Mouse (Mus musculus) adrenal gland, adult (tissue): ENCODE measurements around the gene Pex26.

Experiments used
- DNase-seq, 2 experiments: peaks; one replicate each; pipeline ENCODE4 v3.0.0; 2022 to 2023; ENCODE audit warnings: low spot score in 1 of 2; ENCODE audit not compliant: inconsistent age in 2 of 2

Gene Pex26

GRCm38 (mm10) chr6:121162616-121163015 lies 20.9 kb upstream of the Pex26 start:
- DNase-seq = no peak

- DNase-seq = no peak
Observed at GRCm38 (mm10) chr6:121166098-121166552, 17.3 kb upstream of the Pex26 start.

GRCm38 (mm10) chr6:121167381-121167975 lies 16.0 kb upstream of the Pex26 start:
- DNase-seq = no peak

GRCm38 (mm10) chr6:121171102-121171501 lies 12.4 kb upstream of the Pex26 start:
- peak; percentile 82 to 96 for DNase-seq

- DNase-seq = no peak
Observed at GRCm38 (mm10) chr6:121173471-121173870, 10.0 kb upstream of the Pex26 start.

GRCm38 (mm10) chr6:121174761-121175160 lies 8.7 kb upstream of the Pex26 start:
- DNase-seq = no peak

- no peak for DNase-seq
Observed at GRCm38 (mm10) chr6:121176011-121176730, 7.3 kb upstream of the Pex26 start.

- no peak for DNase-seq
Observed at GRCm38 (mm10) chr6:121176731-121177098, 6.8 kb upstream of the Pex26 start.

GRCm38 (mm10) chr6:121177118-121177708 lies 6.3 kb upstream of the Pex26 start:
- no peak for DNase-seq

GRCm38 (mm10) chr6:121178700-121179358 lies 4.6 kb upstream of the Pex26 start:
- DNase-seq = peak; percentile 39 to 93

- no peak for DNase-seq
Observed at GRCm38 (mm10) chr6:121179846-121180245, 3.6 kb upstream of the Pex26 start.

- DNase-seq = peak; percentile 57 to 83
Observed at GRCm38 (mm10) chr6:121184198-121185140, 1.0 kb downstream of the Pex26 start.

GRCm38 (mm10) chr6:121185232-121185631 lies 1.8 kb downstream of the Pex26 start:
- DNase-seq = no peak

GRCm38 (mm10) chr6:121191261-121192009 lies 8.0 kb downstream of the Pex26 start:
- DNase-seq = no peak

GRCm38 (mm10) chr6:121194061-121194955 lies 10.8 kb downstream of the Pex26 start:
- no peak for DNase-seq

GRCm38 (mm10) chr6:121194956-121195731 lies 11.7 kb downstream of the Pex26 start:
- no peak for DNase-seq

GRCm38 (mm10) chr6:121197807-121198365 lies 14.4 kb downstream of the Pex26 start:
- DNase-seq = no peak

- DNase-seq = no peak
Observed at GRCm38 (mm10) chr6:121200458-121200857, 17.0 kb downstream of the Pex26 start.
